Comparison of ENCODE assay signal across 11 mouse cellular contexts in the genomic region with DNA sequence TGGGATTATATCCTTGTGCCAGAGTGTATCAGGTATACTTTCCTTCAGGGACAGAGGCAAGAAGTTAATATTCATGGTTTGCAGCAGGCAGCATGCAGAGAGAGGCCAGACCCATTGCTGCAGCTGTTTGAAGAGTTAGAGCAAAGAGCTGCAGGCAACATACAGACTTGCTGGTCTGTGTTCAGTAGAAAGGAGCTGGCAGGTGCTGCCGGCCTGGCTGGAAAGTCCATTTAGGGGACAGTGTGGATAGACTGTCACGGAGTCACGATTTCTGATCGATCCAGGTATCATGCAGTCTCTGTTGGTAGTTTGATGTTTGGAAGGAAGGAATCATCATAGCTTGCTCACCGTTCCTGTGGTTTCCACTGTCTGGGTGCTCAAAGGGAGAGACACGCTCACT. TPM values are rescaled to one million over a fixed set of nuclear protein-coding genes. Genes with fewer than 3 reads are reported as not detected.
A peak's percentile ranks its signal among the peaks of the same experiment; 100 is the strongest.
DNase-seq lines count a peak whose midpoint lies in the region; ATAC-seq lines count a peak whose summit lies in the region.
"Had no signal": no experiment of that assay in that cellular context is flagged by ENCODE, and none has a peak within 500 bp of the region (broad histone marks: within the 10 kb centered on the region; RNA-seq: fewer than 3 reads in every experiment).

No protein-coding gene starts in this region.

- no peak for ATAC-seq in kidney, embryonic 14.5 days (ENCODE audit: low FRiP score, low TSS enrichment)
- ATAC-seq in forebrain, embryonic 11.5 days (replicated peaks; ENCODE audit: low FRiP score), result peak; percentile 25
- ATAC-seq in hindbrain, embryonic 15.5 days (ENCODE audit: low FRiP score, low read depth), result no peak
- ATAC-seq in midbrain, embryonic 16.5 days, result 0 out of 2 replicates have a peak, but pooled peaks have one; percentile 1
- ATAC-seq in monocyte, adult 5-6 weeks (replicated peaks; ENCODE audit: insufficient number of reproducible peaks, low FRiP score, low TSS enrichment, poor library complexity, severe bottlenecking), result no peak
- ATAC-seq: inflammation-experienced regulatory T-cells, adult 6 months had no signal

- H3K4me2 ChIP-seq in kidney, embryonic 14.5 days (replicated peaks; ENCODE audit: low read depth, low read length), result no peak overlapping the region
- no peak overlapping the region for H3K4me2 ChIP-seq in forebrain, embryonic 11.5 days (ENCODE audit: low read depth, low read length, severe bottlenecking)
- no peak overlapping the region for H3K4me2 ChIP-seq in hindbrain, embryonic 15.5 days
- no peak overlapping the region for H3K4me2 ChIP-seq in midbrain, embryonic 16.5 days (ENCODE audit: low read length)

- H3K4me1 ChIP-seq in kidney, embryonic 14.5 days (ENCODE audit: control insufficient read depth, insufficient read depth, low read length), result peaks cover 6% of the 10 kb centered on the region; the same call in 1 of the 2 replicates
- H3K4me1 ChIP-seq in forebrain, embryonic 11.5 days (replicated peaks; ENCODE audit: control insufficient read depth, insufficient read depth, low read length), result peaks cover 19% of the 10 kb centered on the region
- peaks cover 30% of the 10 kb centered on the region for H3K4me1 ChIP-seq in hindbrain, embryonic 15.5 days (replicated peaks)
- H3K4me1 ChIP-seq in midbrain, embryonic 16.5 days (ENCODE audit: control insufficient read depth, insufficient read depth, low read length), result peaks cover 17% of the 10 kb centered on the region

- peaks cover 79% of the 10 kb centered on the region for H3K36me3 ChIP-seq in kidney, embryonic 14.5 days (ENCODE audit: control insufficient read depth, insufficient read depth, low read length)
- H3K36me3 ChIP-seq in forebrain, embryonic 11.5 days (ENCODE audit: control insufficient read depth, insufficient read depth, low read length), result peaks cover 16% of the 10 kb centered on the region
- peaks cover 3% of the 10 kb centered on the region; the same call in 1 of the 2 replicates for H3K36me3 ChIP-seq in hindbrain, embryonic 15.5 days
- H3K36me3 ChIP-seq in midbrain, embryonic 16.5 days (ENCODE audit: control insufficient read depth, insufficient read depth, low read length), result no peaks in the 10 kb centered on the region

- DNase-seq in kidney, postnatal 4 days, result no peak
- no peak for DNase-seq in forebrain, embryonic 11.5 days (ENCODE audit: low spot score)
- no peak for DNase-seq in thymus, adult 18-20 months
- DNase-seq: thymus, postnatal 14 days had no signal

- WGBS in kidney, embryonic 14.5 days, result 86% methylated on average over 6 of the region's 6 CpGs
- 70% methylated on average over 6 of the region's 6 CpGs for WGBS in forebrain, embryonic 11.5 days
- 62% methylated on average over 6 of the region's 6 CpGs for whole genome bisulfite sequencing in hindbrain, embryonic 15.5 days
- WGBS in midbrain, embryonic 16.5 days, result 55% methylated on average over 6 of the region's 6 CpGs

- H3K9ac ChIP-seq in kidney, embryonic 14.5 days (ENCODE audit: low read depth, low read length), result no peak overlapping the region
- peak overlapping the region; percentile 9; the same call in 1 of the 2 replicates for H3K9ac ChIP-seq in forebrain, embryonic 11.5 days (ENCODE audit: low read length)
- H3K9ac ChIP-seq in hindbrain, embryonic 15.5 days, result no peak overlapping the region
- no peak overlapping the region for H3K9ac ChIP-seq in midbrain, embryonic 16.5 days (ENCODE audit: low read depth, low read length)

- H3K27me3 ChIP-seq in kidney, embryonic 14.5 days (ENCODE audit: control insufficient read depth, insufficient read depth, low read length), result no peaks in the 10 kb centered on the region
- no peaks in the 10 kb centered on the region for H3K27me3 ChIP-seq in forebrain, embryonic 11.5 days (ENCODE audit: control insufficient read depth, insufficient read depth, low read length)
- no peaks in the 10 kb centered on the region for H3K27me3 ChIP-seq in hindbrain, embryonic 15.5 days
- no peaks in the 10 kb centered on the region for H3K27me3 ChIP-seq in midbrain, embryonic 16.5 days (ENCODE audit: control insufficient read depth, insufficient read depth, low read depth, low read length)

- peaks cover 10% of the 10 kb centered on the region; the same call in 1 of the 2 replicates for H3K9me3 ChIP-seq in kidney, embryonic 14.5 days (ENCODE audit: control insufficient read depth, low read length)
- H3K9me3 ChIP-seq in forebrain, embryonic 11.5 days (ENCODE audit: control insufficient read depth, low read length), result peaks cover 7% of the 10 kb centered on the region; the same call in 1 of the 2 replicates
- H3K9me3 ChIP-seq in hindbrain, embryonic 15.5 days, result no peaks in the 10 kb centered on the region
- no peaks in the 10 kb centered on the region; the same call in 1 of the 2 replicates for H3K9me3 ChIP-seq in midbrain, embryonic 16.5 days (replicated peaks; ENCODE audit: control insufficient read depth, low read length, poor library complexity, severe bottlenecking)

- H3K4me3 ChIP-seq in kidney, embryonic 14.5 days (ENCODE audit: low read length), result no peak overlapping the region
- H3K4me3 ChIP-seq in forebrain, embryonic 11.5 days (ENCODE audit: low read depth, low read length), result no peak overlapping the region
- H3K4me3 ChIP-seq in hindbrain, embryonic 15.5 days, result no peak overlapping the region
- H3K4me3 ChIP-seq in midbrain, embryonic 16.5 days (ENCODE audit: low read depth, low read length), result no peak overlapping the region

- peak overlapping the region; percentile 12; the same call in 1 of the 2 replicates for H3K27ac ChIP-seq in kidney, embryonic 14.5 days (ENCODE audit: low read depth, low read length)
- H3K27ac ChIP-seq in forebrain, embryonic 11.5 days (ENCODE audit: low read depth, low read length), result peak overlapping the region; percentile 80
- peak overlapping the region; percentile 67 for H3K27ac ChIP-seq in hindbrain, embryonic 15.5 days (replicated peaks)
- H3K27ac ChIP-seq in midbrain, embryonic 16.5 days (ENCODE audit: low read length), result no peak overlapping the region

RNA-seq across cellular contexts. Expression of gene Adam30, which starts 54.9 kb away (rescaled TPM):
- polyA plus RNA-seq in kidney, embryonic 14.5 days (2014; fragmentation: Nextera tagmentation; extraction: Ambion mirVana), result 0.06 TPM in 1 of 2 replicates, not detected in the other
- polyA plus RNA-seq in forebrain, embryonic 11.5 days (2014; fragmentation: Nextera tagmentation; extraction: Ambion mirVana), result not detected in 2 replicates
- not detected in 2 replicates for polyA plus RNA-seq in hindbrain, embryonic 15.5 days (2015; fragmentation: Nextera tagmentation; extraction: Ambion mirVana)
- polyA plus RNA-seq in midbrain, embryonic 16.5 days (2015; fragmentation: Nextera tagmentation; extraction: Ambion mirVana), result not detected in 2 replicates
- 0.78 to 2.1 TPM (median 1.5 TPM) in 3 replicates for total RNA-seq in monocyte, adult 5-6 weeks (2017)
- polyA plus RNA-seq: inflammation-experienced regulatory T-cells, adult 6 months; lung, embryonic 16.5 days; small intestine, adult 2 months had no signal

Comparison
In these comparisons a context has a peak if more than half of its experiments do, and no peak if none do; other contexts are left out.
1. ATAC-seq: peak in forebrain, embryonic 11.5 days (single experiment) and midbrain, embryonic 16.5 days (single experiment); none in kidney, embryonic 14.5 days (single experiment), hindbrain, embryonic 15.5 days (single experiment) and monocyte, adult 5-6 weeks (single experiment).